Comparison of ENCODE assay signal across 20 mouse cellular contexts in the genomic region with DNA sequence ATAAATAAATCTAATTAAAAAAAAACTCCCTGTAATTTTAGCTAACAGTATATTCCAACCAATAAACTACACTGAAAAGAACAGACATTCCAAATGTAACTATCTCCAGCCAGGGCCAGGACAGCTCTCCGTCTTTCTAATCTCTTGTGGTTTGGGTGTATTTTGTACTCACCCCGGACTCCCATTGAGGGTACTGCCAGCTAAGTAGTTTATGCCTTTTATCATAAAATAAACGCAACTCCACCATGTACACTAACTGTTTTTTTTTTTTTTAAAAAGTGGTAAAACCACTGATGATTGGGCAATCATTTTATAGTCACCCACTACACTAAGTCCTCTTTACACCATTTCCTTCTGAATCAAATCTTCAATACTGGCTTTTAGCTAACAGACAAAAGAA.
"Had no signal": no experiment of that assay in that cellular context is flagged by ENCODE, and none has a peak within 500 bp of the region (broad histone marks: within the 10 kb centered on the region; RNA-seq: fewer than 3 reads in every experiment).

No protein-coding gene starts in this region.

- H3K27ac ChIP-seq: lung, embryonic 15.5 days; macrophage; midbrain, embryonic 13.5 days; midbrain, embryonic 15.5 days; neural tube, embryonic 13.5 days; neural tube, embryonic 15.5 days had no signal

- H3K27me3 ChIP-seq: lung, embryonic 15.5 days; midbrain, embryonic 13.5 days; midbrain, embryonic 15.5 days; neural tube, embryonic 13.5 days; neural tube, embryonic 15.5 days had no signal

- H3K9me3 ChIP-seq: lung, embryonic 15.5 days; midbrain, embryonic 13.5 days; midbrain, embryonic 15.5 days; neural tube, embryonic 13.5 days; neural tube, embryonic 15.5 days had no signal

- H3K4me3 ChIP-seq: lung, embryonic 15.5 days; midbrain, embryonic 13.5 days; midbrain, embryonic 15.5 days; myocyte; neural tube, embryonic 13.5 days; neural tube, embryonic 15.5 days had no signal

- DNase-seq: liver, postnatal 0 days; lung, adult 2 months; lung, postnatal 14 days; lung, postnatal 36 days; retina, postnatal 1 day; right cerebral cortex, adult 18-20 months; right cerebral cortex, postnatal 25 days; right cerebral cortex, postnatal 4 days; spleen, adult 18-20 months; thymus, adult 18-20 months; thymus, postnatal 25 days; thymus, postnatal 4 days had no signal

- ATAC-seq: liver, postnatal 0 days; lung, postnatal 0 days; midbrain, embryonic 13.5 days; midbrain, embryonic 15.5 days had no signal

- H3K4me1 ChIP-seq: lung, embryonic 15.5 days; midbrain, embryonic 13.5 days; midbrain, embryonic 15.5 days; neural tube, embryonic 13.5 days; neural tube, embryonic 15.5 days had no signal
